Mouse (Mus musculus): ENCODE results near the gene Phgdh. TPM values are rescaled to one million over a fixed set of nuclear protein-coding genes. Genes with fewer than 3 reads are reported as not detected.

The Phgdh gene
- polyA plus RNA-seq, 1 experiment, result 849 TPM

- H3K4me3 ChIP-seq, result no peak overlapping the region
- H3K27me3 ChIP-seq (ENCODE audit: control insufficient read depth, insufficient read depth, insufficient read length), result peaks cover 4% of the 10 kb centered on the region
- H3K79me2 ChIP-seq (ENCODE audit: control insufficient read depth, insufficient read depth), result no peaks in the 10 kb centered on the region
- TF ChIP-seq MYOG (IDR thresholded peaks at IDR 0.05; ENCODE audit: control insufficient read depth in 1 of 3, insufficient read depth in 1 of 3, insufficient read length in 2 of 3, low read depth in 2 of 3), result no peak
- no peak for TF ChIP-seq CEBPB (IDR thresholded peaks at IDR 0.05; ENCODE audit: insufficient read depth, poor library complexity, severe bottlenecking)
- TF ChIP-seq SRF (IDR thresholded peaks at IDR 0.05; ENCODE audit: control insufficient read depth, insufficient read length, low read depth), result no peak
- TF ChIP-seq E2F4 (IDR thresholded peaks at IDR 0.05; ENCODE audit: insufficient read depth), result no peak
- TF ChIP-seq POLR2A (IDR thresholded peaks at IDR 0.05; ENCODE audit: insufficient read length, low read depth), result no peak
- TF ChIP-seq REST (IDR thresholded peaks at IDR 0.05; ENCODE audit: insufficient read depth, insufficient read length), result no peak
- TF ChIP-seq USF1 (IDR thresholded peaks at IDR 0.05; ENCODE audit: low read depth), result no peak
- no peak for TF ChIP-seq TCF3 (IDR thresholded peaks at IDR 0.05; ENCODE audit: insufficient read length, low read depth)
- no peak for TF ChIP-seq MYOD1 (IDR thresholded peaks at IDR 0.05; ENCODE audit: control insufficient read depth in 1 of 3, insufficient read length in 2 of 3, low read depth in 2 of 3)
- TF ChIP-seq TCF12 (IDR thresholded peaks at IDR 0.05; ENCODE audit: insufficient read depth, poor library complexity, severe bottlenecking), result no peak
- TF ChIP-seq MAX (IDR thresholded peaks at IDR 0.05; ENCODE audit: low read depth), result no peak
- no peak for TF ChIP-seq POLR2AphosphoS2 (IDR thresholded peaks at IDR 0.05; ENCODE audit: insufficient read length, low read depth)
- no peaks in the 10 kb centered on the region for H3K36me3 ChIP-seq (ENCODE audit: control insufficient read depth, insufficient read depth)
- no peak overlapping the region for H3K4me2 ChIP-seq (ENCODE audit: low read depth)
- no peak overlapping the region for H3ac ChIP-seq (ENCODE audit: control insufficient read depth, insufficient read length)
Observed at GRCm38 (mm10) chr3:98301761-98302160, 38.0 kb downstream of the Phgdh start.

GRCm38 (mm10) chr3:98300266-98300665 is 39.5 kb downstream of the Phgdh start:
- Histone ChIP-seq H3K36me3 (ENCODE audit: control insufficient read depth, insufficient read depth) (no peaks in the 10 kb centered on the region), H3K4me2 (ENCODE audit: low read depth) (no peak overlapping the region), H3K4me3 (no peak overlapping the region), H3K27me3 (ENCODE audit: control insufficient read depth, insufficient read depth, insufficient read length) (peaks cover 5% of the 10 kb centered on the region), H3K79me2 (ENCODE audit: control insufficient read depth, insufficient read depth) (no peaks in the 10 kb centered on the region), H3ac (ENCODE audit: control insufficient read depth, insufficient read length) (no peak overlapping the region)
- TF ChIP-seq TCF12 (IDR thresholded peaks at IDR 0.05; ENCODE audit: insufficient read depth, poor library complexity, severe bottlenecking) (no peak), CEBPB (IDR thresholded peaks at IDR 0.05; ENCODE audit: insufficient read depth, poor library complexity, severe bottlenecking) (no peak), POLR2AphosphoS2 (IDR thresholded peaks at IDR 0.05; ENCODE audit: insufficient read length, low read depth) (no peak), TCF3 (IDR thresholded peaks at IDR 0.05; ENCODE audit: insufficient read length, low read depth) (no peak), REST (IDR thresholded peaks at IDR 0.05; ENCODE audit: insufficient read depth, insufficient read length) (no peak), MYOG (IDR thresholded peaks at IDR 0.05; ENCODE audit: control insufficient read depth in 1 of 3, insufficient read depth in 1 of 3, insufficient read length in 2 of 3, low read depth in 2 of 3) (no peak), POLR2A (IDR thresholded peaks at IDR 0.05; ENCODE audit: insufficient read length, low read depth) (no peak), MAX (IDR thresholded peaks at IDR 0.05; ENCODE audit: low read depth) (no peak), SRF (IDR thresholded peaks at IDR 0.05; ENCODE audit: control insufficient read depth, insufficient read length, low read depth) (no peak), MYOD1 (IDR thresholded peaks at IDR 0.05; ENCODE audit: control insufficient read depth in 1 of 3, insufficient read length in 2 of 3, low read depth in 2 of 3) (no peak), E2F4 (IDR thresholded peaks at IDR 0.05; ENCODE audit: insufficient read depth) (no peak), USF1 (IDR thresholded peaks at IDR 0.05; ENCODE audit: low read depth) (no peak)

GRCm38 (mm10) chr3:98299391-98300100 is 40.2 kb downstream of the Phgdh start:
- Histone ChIP-seq H3K4me3 (no peak overlapping the region), H3K79me2 (ENCODE audit: control insufficient read depth, insufficient read depth) (no peaks in the 10 kb centered on the region), H3K36me3 (ENCODE audit: control insufficient read depth, insufficient read depth) (no peaks in the 10 kb centered on the region), H3ac (ENCODE audit: control insufficient read depth, insufficient read length) (no peak overlapping the region), H3K4me2 (ENCODE audit: low read depth) (no peak overlapping the region), H3K27me3 (ENCODE audit: control insufficient read depth, insufficient read depth, insufficient read length) (peaks cover 5% of the 10 kb centered on the region)
- TF ChIP-seq TCF3 (IDR thresholded peaks at IDR 0.05; ENCODE audit: insufficient read length, low read depth), result no peak
- no peak for TF ChIP-seq USF1 (IDR thresholded peaks at IDR 0.05; ENCODE audit: low read depth)
- no peak for TF ChIP-seq TCF12 (IDR thresholded peaks at IDR 0.05; ENCODE audit: insufficient read depth, poor library complexity, severe bottlenecking)
- no peak for TF ChIP-seq POLR2A (IDR thresholded peaks at IDR 0.05; ENCODE audit: insufficient read length, low read depth)
- no peak for TF ChIP-seq REST (IDR thresholded peaks at IDR 0.05; ENCODE audit: insufficient read depth, insufficient read length)
- TF ChIP-seq POLR2AphosphoS2 (IDR thresholded peaks at IDR 0.05; ENCODE audit: insufficient read length, low read depth), result no peak
- TF ChIP-seq MAX (IDR thresholded peaks at IDR 0.05; ENCODE audit: low read depth), result no peak
- TF ChIP-seq MYOG (IDR thresholded peaks at IDR 0.05; ENCODE audit: control insufficient read depth in 1 of 3, insufficient read depth in 1 of 3, insufficient read length in 2 of 3, low read depth in 2 of 3), result no peak
- no peak for TF ChIP-seq SRF (IDR thresholded peaks at IDR 0.05; ENCODE audit: control insufficient read depth, insufficient read length, low read depth)
- TF ChIP-seq MYOD1 (IDR thresholded peaks at IDR 0.05; ENCODE audit: control insufficient read depth in 1 of 3, insufficient read length in 2 of 3, low read depth in 2 of 3), result no peak

- Histone ChIP-seq H3K36me3 (ENCODE audit: control insufficient read depth, insufficient read depth) (no peaks in the 10 kb centered on the region), H3K27me3 (ENCODE audit: control insufficient read depth, insufficient read depth, insufficient read length) (peaks cover 5% of the 10 kb centered on the region), H3ac (ENCODE audit: control insufficient read depth, insufficient read length) (no peak overlapping the region), H3K4me2 (ENCODE audit: low read depth) (no peak overlapping the region), H3K79me2 (ENCODE audit: control insufficient read depth, insufficient read depth) (no peaks in the 10 kb centered on the region), H3K4me3 (no peak overlapping the region)
- TF ChIP-seq POLR2A (IDR thresholded peaks at IDR 0.05; ENCODE audit: insufficient read length, low read depth) (no peak), REST (IDR thresholded peaks at IDR 0.05; ENCODE audit: insufficient read depth, insufficient read length) (no peak), TCF12 (IDR thresholded peaks at IDR 0.05; ENCODE audit: insufficient read depth, poor library complexity, severe bottlenecking) (no peak), MAX (IDR thresholded peaks at IDR 0.05; ENCODE audit: low read depth) (no peak), USF1 (IDR thresholded peaks at IDR 0.05; ENCODE audit: low read depth) (no peak), MYOD1 (IDR thresholded peaks at IDR 0.05; ENCODE audit: control insufficient read depth in 1 of 3, insufficient read length in 2 of 3, low read depth in 2 of 3) (no peak), TCF3 (IDR thresholded peaks at IDR 0.05; ENCODE audit: insufficient read length, low read depth) (no peak), MYOG (IDR thresholded peaks at IDR 0.05; ENCODE audit: control insufficient read depth in 1 of 3, insufficient read depth in 1 of 3, insufficient read length in 2 of 3, low read depth in 2 of 3) (no peak), POLR2AphosphoS2 (IDR thresholded peaks at IDR 0.05; ENCODE audit: insufficient read length, low read depth) (no peak)
Observed at GRCm38 (mm10) chr3:98295965-98296364, 43.8 kb downstream of the Phgdh start.
